Mouse (Mus musculus) adrenal gland, adult 8-10 months (tissue): ENCODE measurements around the gene Mettl1. TPM values are rescaled to one million over a fixed set of nuclear protein-coding genes. Genes with fewer than 3 reads are reported as not detected.

Experiments used
- DNase-seq: peaks from one replicate; pipeline ENCODE4 v3.0.0; 2022
- microRNA-seq, 2 experiments: library from miRNA; unstranded; fragments of <30 nt; microRNA quantifications; one replicate each; pipeline ENCODE4 v1.2.0; 2022
- total RNA-seq, 4 experiments: library from RNA; stranded (reverse); gene quantifications; 2 replicates each; pipeline ENCODE4 v1.2.4; 2022

The Mettl1 gene
- total RNA-seq, 4 experiments from 2014 or later: 19.3 to 33.1 (median 26.4) TPM

DNA sequence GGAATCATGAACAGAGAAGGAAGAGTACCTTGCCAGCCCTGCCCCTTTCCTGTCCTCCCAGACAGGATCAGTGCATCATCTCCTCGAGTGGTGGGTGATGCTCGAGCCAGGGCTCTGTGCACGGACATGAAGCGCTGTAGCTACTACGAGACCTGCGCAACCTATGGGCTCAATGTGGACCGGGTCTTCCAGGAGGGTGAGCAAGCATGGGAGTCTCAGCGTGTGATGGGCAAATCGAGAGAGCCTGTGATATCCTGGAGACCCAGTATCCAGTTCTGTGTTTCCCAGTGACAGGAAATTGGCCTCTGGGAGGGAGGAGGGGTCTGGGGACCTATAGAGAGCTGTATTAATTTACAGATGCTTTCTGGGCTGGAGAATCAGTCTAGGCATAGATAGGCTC is 43.8 kb downstream of the Mettl1 start:
- no peak for DNase-seq

DNA sequence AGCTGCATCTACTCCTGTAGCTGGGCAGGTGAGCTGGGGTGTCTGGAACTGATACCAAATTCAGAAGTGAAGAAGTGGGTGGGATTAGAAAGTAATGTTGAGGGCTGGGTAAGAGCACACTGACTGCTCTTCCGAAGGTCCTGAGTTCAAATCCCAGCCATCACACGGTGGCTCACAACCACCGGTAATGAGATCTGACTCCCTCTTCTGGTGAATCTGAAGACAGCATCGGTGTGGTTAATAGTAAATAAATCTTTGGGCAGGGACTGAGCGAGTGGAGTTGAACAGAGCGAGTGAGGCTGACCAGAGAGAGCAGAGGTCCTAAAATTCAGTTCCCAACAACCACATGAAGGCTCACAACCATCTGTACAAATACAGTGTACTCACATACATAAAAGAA is 44.4 kb downstream of the Mettl1 start:
- DNase-seq: no peak

DNA sequence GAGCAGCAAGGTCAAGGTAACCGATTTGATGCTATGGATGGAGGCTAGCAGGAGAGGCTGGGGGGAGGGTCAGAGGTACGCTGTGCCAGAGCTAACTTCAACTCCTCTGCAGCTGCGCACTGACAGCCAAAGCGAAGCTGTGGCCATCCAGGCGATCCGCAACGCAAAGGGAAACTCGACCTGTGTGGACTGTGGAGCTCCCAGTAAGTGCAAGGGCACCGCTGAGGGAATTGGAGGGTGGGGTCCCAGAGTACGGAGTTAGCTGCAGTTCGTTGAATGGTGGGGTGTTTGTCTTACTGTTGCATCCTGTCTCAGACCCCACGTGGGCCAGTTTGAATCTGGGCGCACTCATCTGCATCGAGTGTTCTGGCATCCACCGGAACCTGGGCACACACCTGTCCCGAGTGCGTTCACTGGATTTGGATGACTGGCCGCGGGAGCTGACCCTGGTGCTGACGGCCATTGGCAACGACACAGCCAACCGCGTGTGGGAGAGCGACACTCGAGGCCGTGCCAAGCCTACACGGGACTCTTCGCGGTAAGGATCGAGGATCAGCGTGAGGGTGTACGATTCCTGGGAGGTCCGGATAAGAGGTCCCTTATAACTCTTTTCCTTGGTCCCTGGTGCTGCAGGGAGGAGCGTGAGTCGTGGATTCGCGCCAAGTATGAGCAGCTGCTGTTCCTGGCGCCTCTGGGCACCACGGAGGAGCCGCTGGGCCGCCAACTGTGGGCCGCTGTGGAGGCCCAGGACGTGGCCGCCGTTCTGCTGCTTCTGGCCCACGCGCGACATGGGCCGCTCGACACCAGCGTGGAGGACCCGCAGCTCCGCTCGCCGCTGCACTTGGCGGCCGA is 49.6 kb downstream of the Mettl1 start:
- no peak for DNase-seq

DNA sequence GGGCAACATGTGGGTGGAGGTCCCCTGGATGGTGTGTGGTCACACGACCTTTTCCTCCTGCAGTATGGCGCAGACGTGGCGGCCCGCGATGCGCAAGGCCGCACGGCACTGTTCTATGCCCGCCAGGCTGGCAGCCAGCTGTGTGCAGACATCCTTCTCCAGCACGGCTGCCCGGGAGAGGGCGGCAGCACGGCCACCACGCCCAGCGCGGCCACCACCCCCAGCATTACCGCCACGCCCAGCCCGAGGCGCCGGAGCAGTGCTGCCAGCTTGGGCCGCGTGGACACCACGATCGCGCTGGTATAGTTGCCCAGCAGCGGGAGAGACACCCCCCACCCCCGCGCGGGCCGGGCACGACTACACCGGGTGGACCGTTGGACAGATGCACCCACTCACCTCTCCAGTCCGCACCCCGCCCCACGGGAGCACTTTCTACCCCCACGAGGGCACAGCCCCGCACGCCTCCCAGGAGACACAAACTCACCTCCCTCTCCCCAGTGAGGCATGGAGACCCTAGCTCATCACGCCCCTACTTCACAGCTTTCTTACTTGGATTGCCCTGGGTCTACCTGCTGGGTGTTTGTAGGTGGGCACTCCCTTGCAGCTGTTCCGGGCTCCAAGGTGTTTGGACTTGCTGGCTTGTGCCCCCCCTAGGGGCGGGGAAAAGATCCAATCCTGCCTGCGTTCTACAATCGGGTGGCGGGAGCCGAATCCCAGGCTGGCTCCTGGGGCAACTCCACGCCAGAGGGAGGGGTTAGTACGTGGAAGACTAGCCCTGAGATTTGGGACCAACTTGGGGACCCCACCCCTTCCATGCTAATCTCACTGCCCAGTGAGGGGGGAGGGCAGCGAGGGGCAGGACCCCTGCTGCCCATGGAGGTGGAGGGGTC is 50.5 kb downstream of the Mettl1 start:
- DNase-seq: no peak

DNA sequence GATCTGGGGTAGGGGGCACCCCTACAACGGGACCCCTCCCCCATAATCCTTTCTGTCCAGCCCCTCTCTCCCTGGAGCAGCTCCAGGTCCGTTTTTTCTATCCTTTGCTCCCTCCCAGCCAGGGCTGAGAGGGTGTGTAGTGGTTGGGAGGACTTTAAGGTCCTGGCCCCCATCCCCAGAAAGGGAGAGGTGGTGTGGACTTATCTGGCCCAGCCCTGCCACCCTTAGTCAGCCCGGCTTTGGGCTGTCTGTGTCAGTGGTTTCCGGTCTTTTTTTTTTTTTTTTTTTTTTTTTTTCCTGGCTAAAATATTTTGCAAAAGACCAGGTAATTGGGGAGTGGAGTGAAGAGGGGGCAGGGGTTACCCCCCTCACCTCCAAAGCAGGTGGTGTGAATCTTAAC is 51.5 kb downstream of the Mettl1 start:
- no peak for DNase-seq

DNA sequence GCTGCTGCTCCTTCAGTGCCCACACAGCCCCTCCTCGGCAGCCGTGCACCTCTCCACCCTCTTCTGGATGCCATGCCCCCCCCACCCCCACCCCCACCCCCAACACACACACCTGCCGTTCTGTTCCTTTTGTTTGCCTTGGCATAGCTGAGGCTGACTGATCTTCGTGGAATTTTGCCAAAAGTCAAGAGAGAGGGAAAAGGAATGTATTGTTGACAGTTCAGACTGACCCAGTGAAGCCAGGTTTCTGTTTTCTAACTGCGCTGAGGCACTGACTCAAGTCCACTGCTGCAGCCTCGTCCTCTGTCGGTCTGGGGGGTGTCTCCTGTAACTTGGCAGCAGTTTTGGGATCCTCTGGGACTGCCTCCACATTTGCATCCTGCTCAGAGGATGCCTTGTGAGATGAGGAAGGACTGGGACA is 53.2 kb downstream of the Mettl1 start:
- no peak for DNase-seq

Small RNA genes lying within 50 kb of the gene (microRNA-seq; reads per million reads assigned to microRNA genes)
- gene Mir26a-2 (20.0 to 405 reads per million in 2 experiments), gene Mir546 (0 to 0.84 reads per million in 2 experiments)

Other genes with a start within 250 kb of the Mettl1 start
- gene Atp23, start 140.1 kb upstream of the Mettl1 start, total RNA-seq: 1 to 10 TPM; 7.6 to 8.8 (median 8.5) TPM
- gene Ctdsp2, start 62.7 kb upstream of the Mettl1 start, total RNA-seq: 100 to 1,000 TPM; 140 to 170 (median 157) TPM
- 1 to 10 TPM; 1.6 to 2.4 (median 2.0) TPM for gene Avil, start 40.7 kb upstream of the Mettl1 start, total RNA-seq
- 10 to 100 TPM; 67.1 to 71.5 (median 68.1) TPM for gene Tsfm, start 10.6 kb upstream of the Mettl1 start, total RNA-seq
- gene Eef1akmt3, start 99 bp downstream of the Mettl1 start, total RNA-seq: under 1 TPM; 0.12 to 0.66 (median 0.37) TPM
- gene Cyp27b1, start 6.8 kb downstream of the Mettl1 start, total RNA-seq: under 1 TPM; 0.41 to 0.83 (median 0.53) TPM
- 10 to 100 TPM in 2 of 4 experiments, 1 to 10 TPM in 2; 8.9 to 11.3 (median 10.3) TPM for gene March9, start 18.8 kb downstream of the Mettl1 start, total RNA-seq
- gene Cdk4, start 22.1 kb downstream of the Mettl1 start, total RNA-seq: 100 to 1,000 TPM; 197 to 246 (median 230) TPM
- gene Tspan31, start 28.9 kb downstream of the Mettl1 start, total RNA-seq: 100 to 1,000 TPM; 120 to 138 (median 128) TPM
- gene Agap2, start 33.9 kb downstream of the Mettl1 start, total RNA-seq: 1 to 10 TPM; 3.0 to 7.5 (median 5.5) TPM
- 100 to 1,000 TPM; 139 to 153 (median 150) TPM for gene Os9, start 79.7 kb downstream of the Mettl1 start, total RNA-seq
- 10 to 100 TPM in 2 of 4 experiments, 1 to 10 TPM in 2; 8.8 to 13.4 (median 11.1) TPM for gene B4galnt1, start 123.8 kb downstream of the Mettl1 start, total RNA-seq
- 1 to 10 TPM in 1 of 4 experiments, under 1 TPM in 3; 0.21 to 2.3 (median 0.48) TPM for gene Slc26a10, start 139.2 kb downstream of the Mettl1 start, total RNA-seq
- gene Arhgef25, start 148.7 kb downstream of the Mettl1 start, total RNA-seq: 10 to 100 TPM; 24.8 to 52.1 (median 37.9) TPM
- 100 to 1,000 TPM in 2 of 4 experiments, 10 to 100 TPM in 2; 61.1 to 158 (median 116) TPM for gene Dtx3, start 154.3 kb downstream of the Mettl1 start, total RNA-seq
- 10 to 100 TPM; 53.2 to 59.6 (median 57.1) TPM for gene Pip4k2c, start 170.2 kb downstream of the Mettl1 start, total RNA-seq
- 10 to 100 TPM in 3 of 4 experiments, 1 to 10 TPM in 1; 6.8 to 18.6 (median 14.5) TPM for gene Kif5a, start 221.9 kb downstream of the Mettl1 start, total RNA-seq
- gene Dctn2, start 225.0 kb downstream of the Mettl1 start, total RNA-seq: 100 to 1,000 TPM; 175 to 202 (median 198) TPM
- gene Mbd6, start 247.6 kb downstream of the Mettl1 start, total RNA-seq: 10 to 100 TPM; 43.1 to 84.1 (median 62.3) TPM